Mouse (Mus musculus) hindbrain, embryonic 16.5 days (tissue): ENCODE data around the gene Igf1. TPM values are rescaled to one million over a fixed set of nuclear protein-coding genes. Genes with fewer than 3 reads are reported as not detected.

ENCODE experiments used
- ATAC-seq: fragments of 200-750 bp; cut with Nextera tagmentation; 2 replicates; pipeline ENCODE4 v1.8.0; 2017; ENCODE audit warnings: moderate TSS enrichment, moderate library complexity
- H3K27ac ChIP-seq: fragments of 300-500 bp; sonication (generic); 2 replicates; pipeline ENCODE4 v1.5.1; 2014; ENCODE audit warnings: low read depth, mild to moderate bottlenecking, control low read depth, low read length, moderate library complexity
- H3K27me3 ChIP-seq: fragments of 300-500 bp; sonication (generic); replicated peaks from 2 replicates; pipeline ENCODE4 v1.6.1; 2014; ENCODE audit warnings: low read length; ENCODE audit not compliant: control insufficient read depth, insufficient read depth
- H3K36me3 ChIP-seq: fragments of 300-500 bp; sonication (generic); 2 replicates; pipeline ENCODE4 v1.6.1; 2014; ENCODE audit warnings: mild to moderate bottlenecking, low read length, moderate library complexity, mixed read lengths; ENCODE audit not compliant: control insufficient read depth, insufficient read depth
- H3K4me1 ChIP-seq: fragments of 300-500 bp; sonication (generic); 2 replicates; pipeline ENCODE4 v1.6.1; 2014; ENCODE audit warnings: low read depth, low read length; ENCODE audit not compliant: control insufficient read depth, insufficient read depth
- H3K4me2 ChIP-seq: fragments of 300-500 bp; sonication (generic); 2 replicates; pipeline ENCODE4 v1.6.1; 2014; ENCODE audit warnings: mild to moderate bottlenecking, low read length, control low read depth, moderate library complexity
- H3K4me3 ChIP-seq: fragments of 300-500 bp; sonication (generic); 2 replicates; pipeline ENCODE4 v1.5.1; 2014; ENCODE audit warnings: mild to moderate bottlenecking, low read length, control low read depth, moderate library complexity
- H3K9ac ChIP-seq: fragments of 300-500 bp; sonication (generic); 2 replicates; pipeline ENCODE4 v1.6.1; 2014; ENCODE audit warnings: low read depth, mild to moderate bottlenecking, control low read depth, low read length, moderate library complexity
- H3K9me3 ChIP-seq: fragments of 300-500 bp; sonication (generic); 2 replicates; pipeline ENCODE4 v1.6.1; 2014; ENCODE audit warnings: mild to moderate bottlenecking, low read length, moderate library complexity; ENCODE audit not compliant: control insufficient read depth
- WGBS: fragments of 180-500 bp; shearing (Covaris S2); extraction: QIAGEN DNeasy Blood & Tissue Kit; methylation state at CpG from one replicate; pipeline ENCODE4 v1.1.7; 2014; 5-methylcytosine and 5-hydroxymethylcytosine counted together
- polyA plus RNA-seq: library from polyadenylated mRNA; unstranded; fragments of >200 nt; fragmentation: Nextera tagmentation; extraction: Ambion mirVana; gene quantifications from 2 replicates; pipeline ENCODE4 v1.2.1, GENCODE M21; 2015

The Igf1 gene
- polyA plus RNA-seq: 15.7 and 16.6 TPM in 2 replicates

DNA sequence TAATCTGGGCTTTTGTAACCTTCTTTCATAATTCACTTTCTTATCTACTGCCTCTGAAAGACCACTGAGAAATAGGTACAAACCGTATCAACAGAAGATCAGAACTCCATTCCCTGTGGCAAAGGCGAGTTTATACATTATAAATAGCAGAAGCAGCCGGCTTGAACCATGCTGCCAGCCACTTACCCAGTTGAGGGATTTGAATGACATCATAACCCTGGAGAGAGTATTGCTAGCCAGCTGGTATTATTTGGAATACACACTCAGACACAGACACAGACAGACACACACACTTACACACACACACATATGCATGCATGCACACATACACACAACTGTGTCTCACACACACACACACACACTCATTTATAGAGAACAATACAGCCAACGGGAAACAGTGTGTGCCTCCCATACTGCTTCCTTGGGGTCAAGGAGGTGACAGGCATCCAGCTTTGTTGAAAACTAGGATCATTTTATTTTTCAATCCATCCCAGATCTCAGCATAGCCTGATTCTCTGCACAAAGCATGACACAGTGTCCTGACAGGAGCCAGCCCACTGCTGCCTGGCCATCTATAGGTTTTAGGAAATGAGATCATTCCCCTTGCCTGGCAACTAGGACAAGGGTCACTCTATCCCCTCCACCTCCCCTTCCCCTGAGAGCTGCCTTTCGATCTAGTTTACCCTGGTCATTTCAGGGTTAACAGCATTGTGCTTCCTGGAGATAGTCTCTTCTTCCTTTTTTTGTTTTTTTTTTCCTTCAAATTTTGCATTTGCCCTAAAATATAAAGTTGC is at the start of gene Igf1:
Gene Igf1 (plus strand): TSS at position 253 of the 794 bp plus-strand sequence.
- H3K9ac ChIP-seq: peak within 1 kb of the TSS; percentile 9; the same call in 1 of the 2 replicates
- 43% methylated on average over 5 of the region's 5 CpGs for WGBS
- 0 out of 2 replicates have a peak within 1 kb of the TSS, but pooled peaks have one; percentile 23 for H3K27ac ChIP-seq
- ATAC-seq: peak; percentile 32
- H3K36me3 ChIP-seq: no peaks in the 10 kb centered on the region
- no peaks in the 10 kb centered on the region for H3K9me3 ChIP-seq
- peak within 1 kb of the TSS; percentile 73 for H3K4me2 ChIP-seq
- H3K27me3 ChIP-seq: no peaks in the 10 kb centered on the region
- peak within 1 kb of the TSS; percentile 46 for H3K4me3 ChIP-seq
- peaks cover 23% of the 10 kb centered on the region for H3K4me1 ChIP-seq

DNA sequence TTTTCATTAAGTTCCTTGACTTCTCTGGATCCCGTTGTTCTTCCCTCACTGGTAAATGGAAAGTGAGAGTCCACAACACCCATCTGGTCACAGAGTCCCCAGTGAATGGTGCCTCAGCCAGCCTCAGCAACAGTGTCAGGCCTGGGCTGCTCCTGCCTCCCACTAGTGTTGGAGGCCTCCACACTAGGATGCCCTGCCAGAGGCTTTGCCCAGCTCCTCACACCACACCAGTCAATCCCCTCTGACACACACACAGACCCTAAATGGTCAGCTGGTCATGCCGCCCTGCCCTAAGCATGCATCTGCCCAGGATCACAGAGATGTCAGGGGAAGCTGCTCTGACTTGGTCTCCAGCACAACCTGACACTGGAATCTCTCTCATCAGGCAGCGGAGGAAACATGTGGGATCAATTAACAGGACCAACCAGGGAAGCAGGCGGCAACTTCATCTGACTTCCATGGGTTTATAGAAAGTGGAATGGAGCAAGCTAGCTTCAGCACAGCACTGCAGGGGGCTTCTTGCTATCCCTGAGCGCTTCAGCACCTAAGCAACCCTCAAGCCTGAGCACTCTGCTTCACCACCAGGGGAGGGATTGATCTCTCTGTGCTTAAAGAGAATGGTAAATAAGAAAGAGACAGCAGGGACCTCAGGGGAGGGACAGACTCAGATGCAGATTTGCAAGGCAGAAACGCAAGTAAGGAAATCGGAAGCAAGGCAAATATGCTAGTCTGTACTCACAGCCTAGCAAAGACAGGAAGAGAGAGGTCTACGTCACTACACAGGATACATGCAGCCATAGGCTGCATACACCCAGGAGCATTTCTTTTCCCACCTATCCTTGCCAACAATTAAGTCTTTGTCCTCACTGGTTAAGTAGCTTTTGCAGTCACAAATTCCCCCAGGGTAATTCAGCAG is 45.6 kb upstream of the Igf1 start:
- H3K36me3 ChIP-seq: no peaks in the 10 kb centered on the region
- H3K4me3 ChIP-seq: no peak overlapping the region
- H3K27ac ChIP-seq: peak overlapping the region; percentile 61
- H3K4me2 ChIP-seq: peak overlapping the region; percentile 40
- 36% methylated on average over 8 of the region's 8 CpGs for WGBS
- no peaks in the 10 kb centered on the region for H3K9me3 ChIP-seq
- peaks cover 12% of the 10 kb centered on the region for H3K4me1 ChIP-seq
- H3K9ac ChIP-seq: 0 out of 2 replicates have a peak overlapping the region, but pooled peaks have one; percentile 38
- no peaks in the 10 kb centered on the region for H3K27me3 ChIP-seq
- peak; percentile 90 for ATAC-seq

- WGBS: 2% methylated on average over 3 of the region's 3 CpGs
- Histone ChIP-seq H3K4me2 (peak overlapping the region; percentile 40), H3K9ac (0 out of 2 replicates have a peak overlapping the region, but pooled peaks have one; percentile 13), H3K27me3 (no peaks in the 10 kb centered on the region), H3K27ac (no peak overlapping the region; the same call in 1 of the 2 replicates), H3K36me3 (no peaks in the 10 kb centered on the region), H3K9me3 (no peaks in the 10 kb centered on the region), H3K4me3 (no peak overlapping the region), H3K4me1 (peaks cover 12% of the 10 kb centered on the region)
- ATAC-seq: peak; percentile 74
Measured at GRCm38 (mm10) chr10:87813073-87813590, 44.9 kb upstream of the Igf1 start.

DNA sequence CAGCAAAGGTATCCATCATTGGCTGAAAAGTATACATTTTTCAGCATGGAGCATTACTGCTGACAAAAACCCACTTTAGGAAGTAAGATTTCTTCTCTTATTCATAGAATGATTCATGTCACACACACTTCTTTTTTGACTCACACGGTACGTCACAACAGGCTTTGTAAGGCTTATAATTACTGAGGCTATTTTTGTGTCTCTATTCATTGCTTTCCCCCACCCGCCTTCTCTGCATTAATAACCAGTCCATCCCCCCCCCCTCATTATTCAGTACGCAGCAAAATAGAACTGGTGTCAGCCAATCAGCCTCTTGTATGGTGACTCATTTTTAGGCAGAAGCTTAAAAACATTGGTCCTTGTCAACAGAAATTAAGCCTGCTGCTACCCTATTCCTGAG is 41.2 kb upstream of the Igf1 start:
- Histone ChIP-seq H3K4me1 (peaks cover 12% of the 10 kb centered on the region), H3K4me3 (no peak overlapping the region)

GRCm38 (mm10) chr10:87817786-87818185 is 40.3 kb upstream of the Igf1 start:
- no peak overlapping the region for H3K4me2 ChIP-seq
- H3K4me3 ChIP-seq: no peak overlapping the region
- no peaks in the 10 kb centered on the region for H3K27me3 ChIP-seq
- no peak overlapping the region for H3K27ac ChIP-seq
- peaks cover 7% of the 10 kb centered on the region for H3K4me1 ChIP-seq
- H3K9me3 ChIP-seq: no peaks in the 10 kb centered on the region
- no peak overlapping the region for H3K9ac ChIP-seq
- no peaks in the 10 kb centered on the region for H3K36me3 ChIP-seq
- ATAC-seq: no peak
- 90% methylated on average over 7 of the region's 7 CpGs for WGBS

More for the DNA sequence above, 41.2 kb upstream of the Igf1 start:
- Histone ChIP-seq H3K27ac (no peak overlapping the region), H3K36me3 (no peaks in the 10 kb centered on the region), H3K9me3 (no peaks in the 10 kb centered on the region), H3K9ac (no peak overlapping the region), H3K27me3 (no peaks in the 10 kb centered on the region), H3K4me2 (no peak overlapping the region)
- no peak for ATAC-seq
- 58% methylated on average over 4 of the region's 4 CpGs for WGBS

GRCm38 (mm10) chr10:87821906-87822305 is 36.2 kb upstream of the Igf1 start:
- Histone ChIP-seq H3K4me1 (no peaks in the 10 kb centered on the region), H3K4me3 (no peak overlapping the region), H3K9ac (no peak overlapping the region), H3K9me3 (no peaks in the 10 kb centered on the region), H3K4me2 (no peak overlapping the region), H3K27ac (no peak overlapping the region), H3K36me3 (no peaks in the 10 kb centered on the region), H3K27me3 (no peaks in the 10 kb centered on the region)
- 73% methylated on average over 10 of the region's 10 CpGs for WGBS
- ATAC-seq: no peak

DNA sequence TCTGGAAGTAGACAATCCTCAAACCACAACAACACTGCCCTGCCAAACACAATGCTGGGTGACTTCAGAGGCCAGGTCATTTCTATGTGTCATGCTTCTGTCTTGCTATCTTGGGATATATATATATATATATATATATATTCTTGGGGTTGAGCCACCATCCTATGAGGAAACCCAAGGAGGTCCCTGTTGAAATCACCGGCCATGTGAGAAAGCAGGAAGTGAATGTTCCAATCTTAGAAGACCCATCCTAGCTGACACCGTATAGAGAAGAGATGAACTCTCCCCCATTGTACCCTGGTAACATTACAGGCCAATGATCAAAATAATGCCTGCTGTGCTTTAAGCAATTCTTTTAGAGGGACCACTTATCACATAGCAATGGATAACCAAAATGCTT is 28.1 kb upstream of the Igf1 start:
- Histone ChIP-seq H3K4me2 (no peak overlapping the region), H3K9me3 (no peaks in the 10 kb centered on the region), H3K4me1 (no peaks in the 10 kb centered on the region), H3K9ac (no peak overlapping the region), H3K27me3 (no peaks in the 10 kb centered on the region), H3K36me3 (no peaks in the 10 kb centered on the region), H3K4me3 (no peak overlapping the region), H3K27ac (no peak overlapping the region)
- no peak for ATAC-seq
- WGBS: 91% methylated on average over 2 of the region's 2 CpGs

DNA sequence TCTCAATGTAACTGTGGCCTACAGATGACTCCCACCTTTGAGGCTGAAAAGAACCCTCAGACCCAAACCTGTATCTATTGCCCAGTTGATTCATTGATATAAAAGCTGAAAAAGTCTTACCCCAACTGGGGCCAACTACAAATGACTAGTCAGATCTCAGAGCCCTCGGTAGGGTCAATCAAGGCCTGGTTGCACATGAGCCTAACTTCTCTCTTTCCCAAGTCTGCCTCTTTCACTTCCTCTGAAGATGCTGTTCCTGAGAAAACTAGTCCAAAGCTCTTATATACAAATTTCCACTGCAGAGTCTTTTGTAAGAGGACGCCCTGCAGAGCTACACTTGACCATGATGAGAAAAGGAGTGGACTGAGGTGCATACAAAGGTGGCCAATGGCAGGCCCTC is 27.4 kb upstream of the Igf1 start:
- H3K4me3 ChIP-seq: no peak overlapping the region
- H3K27me3 ChIP-seq: no peaks in the 10 kb centered on the region
- no peaks in the 10 kb centered on the region for H3K36me3 ChIP-seq
- no peak for ATAC-seq
- no peaks in the 10 kb centered on the region for H3K4me1 ChIP-seq
- no peak overlapping the region for H3K9ac ChIP-seq
- no peak overlapping the region for H3K4me2 ChIP-seq
- H3K9me3 ChIP-seq: no peaks in the 10 kb centered on the region
- no peak overlapping the region for H3K27ac ChIP-seq
- WGBS: 94% methylated on average over 2 of the region's 2 CpGs

- H3K9me3 ChIP-seq: no peaks in the 10 kb centered on the region
- no peak overlapping the region for H3K9ac ChIP-seq
- H3K27ac ChIP-seq: no peak overlapping the region
- H3K36me3 ChIP-seq: no peaks in the 10 kb centered on the region
- H3K27me3 ChIP-seq: no peaks in the 10 kb centered on the region
- H3K4me2 ChIP-seq: no peak overlapping the region
- H3K4me3 ChIP-seq: no peak overlapping the region
- no peak for ATAC-seq
- 100% methylated on average over 1 of the region's 1 CpGs for WGBS
- H3K4me1 ChIP-seq: no peaks in the 10 kb centered on the region
Measured at GRCm38 (mm10) chr10:87832101-87832500, 26.0 kb upstream of the Igf1 start.
